Mouse (Mus musculus): ENCODE data around the gene Bcam. TPM values are rescaled to one million over a fixed set of nuclear protein-coding genes. Genes with fewer than 3 reads are reported as not detected.

Gene Bcam
- total RNA-seq (2012; rRNA removed) (2.6 and 3.2 TPM in 2 replicates), polyA plus RNA-seq (2012; ENCODE audit: insufficient read depth in 1 of 2, insufficient read length in 2 of 2, low read depth in 1 of 2, low replicate concordance in 2 of 2, missing spikeins in 1 of 2) (1 to 10 TPM in 1 of 2 experiments, not detected in 1; 8.1 TPM)

DNA sequence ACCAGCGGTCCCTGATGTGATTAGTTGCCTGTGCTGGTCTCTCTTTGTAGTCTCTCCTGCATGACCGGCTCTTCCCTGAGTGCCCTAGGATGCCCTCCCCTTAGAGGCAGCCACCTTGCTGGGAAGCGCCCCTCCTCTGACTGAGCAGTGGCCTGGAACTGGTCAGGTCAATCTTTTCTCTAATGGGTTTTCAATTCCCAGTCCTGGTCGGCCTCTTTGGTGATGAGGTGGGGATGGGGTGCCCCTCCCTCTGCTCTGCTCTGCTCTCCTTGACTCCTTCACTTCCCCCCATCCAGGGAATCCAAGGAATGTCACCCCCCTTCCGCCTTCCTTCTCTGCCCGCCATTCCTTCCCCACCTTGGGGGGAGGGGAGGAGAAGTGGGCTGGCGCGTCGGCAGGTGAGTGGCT is at the start of gene Bcam:
Gene Bcam, minus strand, starts transcription at position 33 of the 408 bp plus-strand sequence.
- H3K9me3 ChIP-seq (replicated peaks; ENCODE audit: insufficient read depth, low read length): no peaks in the 10 kb centered on the region
- no peak for DNase-seq (ENCODE audit: low read depth, low spot score)
- peaks cover 4 to 10% of the 10 kb centered on the region in 2 experiments; a peak in 3 of 4 replicates for H3K4me1 ChIP-seq (ENCODE audit: control insufficient read depth in 1 of 2, insufficient read depth in 2 of 2, low read length in 2 of 2)
- H3K79me2 ChIP-seq (ENCODE audit: control insufficient read depth, insufficient read depth, low read length, poor library complexity): no peaks in the 10 kb centered on the region
- H3K27ac ChIP-seq (ENCODE audit: control insufficient read depth, low read depth, low read length): no peak within 1 kb of the TSS
- H3K9ac ChIP-seq (ENCODE audit: control insufficient read depth, low read depth, low read length, poor library complexity, severe bottlenecking): peak within 1 kb of the TSS; percentile 68
- H3K4me3 ChIP-seq (ENCODE audit: control insufficient read depth in 1 of 2, insufficient read depth in 1 of 2, low read depth in 2 of 2, low read length in 2 of 2): peak within 1 kb of the TSS; percentile 52 to 84
- H3K27me3 ChIP-seq (ENCODE audit: control insufficient read depth in 1 of 2, insufficient read depth in 2 of 2, low read length in 2 of 2): no peaks in the 10 kb centered on the region; a peak in 1 of 4 replicates
- no peak for TF ChIP-seq JUND (IDR thresholded peaks at IDR 0.05; ENCODE audit: low read depth, low read length)
- TF ChIP-seq MAZ (IDR thresholded peaks at IDR 0.05; ENCODE audit: low read depth, low read length): no peak
- no peak for TF ChIP-seq ELF1 (IDR thresholded peaks at IDR 0.05; ENCODE audit: low read depth, low read length)
- TF ChIP-seq CHD1 (IDR thresholded peaks at IDR 0.05; ENCODE audit: low read depth, low read length): no peak
- no peak for TF ChIP-seq MAFK (IDR thresholded peaks at IDR 0.05; ENCODE audit: borderline replicate concordance, low read depth, low read length)
- TF ChIP-seq ZNF384 (IDR thresholded peaks at IDR 0.05; ENCODE audit: low read depth, low read length): no peak
- H3K36me3 ChIP-seq (ENCODE audit: control insufficient read depth in 1 of 2, insufficient read depth in 2 of 2, low read length in 2 of 2): no peaks in the 10 kb centered on the region

DNA sequence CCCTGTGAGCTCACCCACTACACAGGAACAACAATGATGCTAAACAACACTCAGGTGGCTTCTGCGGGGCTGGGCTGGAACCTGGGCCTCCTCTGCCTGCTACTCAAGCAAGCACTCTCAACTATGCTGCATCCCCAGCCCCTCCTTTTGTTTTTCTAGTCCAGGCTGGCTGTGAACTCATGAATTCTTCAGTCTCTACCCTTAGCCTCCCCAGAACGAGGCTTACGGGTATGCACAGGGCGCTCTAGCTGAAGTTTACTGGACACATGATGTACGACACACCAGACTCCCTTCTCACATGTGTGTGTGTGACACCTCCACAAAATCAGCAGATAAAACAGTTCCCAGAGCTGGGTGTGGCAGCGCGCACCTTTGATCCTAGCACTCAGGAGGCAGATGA is 48.1 kb upstream of the Bcam start:
- no peak overlapping the region for H3K4me3 ChIP-seq (ENCODE audit: control insufficient read depth in 1 of 2, insufficient read depth in 1 of 2, low read depth in 2 of 2, low read length in 2 of 2)
- no peak for TF ChIP-seq NRF1 (IDR thresholded peaks at IDR 0.05; ENCODE audit: insufficient read depth, low read depth, low read length, poor library complexity, severe bottlenecking)
- H3K9ac ChIP-seq (ENCODE audit: control insufficient read depth, low read depth, low read length, poor library complexity, severe bottlenecking): no peak overlapping the region
- H3K79me2 ChIP-seq (ENCODE audit: control insufficient read depth, insufficient read depth, low read length, poor library complexity): no peaks in the 10 kb centered on the region; the same call in 1 of the 2 replicates
- DNase-seq (ENCODE audit: low read depth, low spot score): no peak
- no peaks in the 10 kb centered on the region for H3K27me3 ChIP-seq (ENCODE audit: control insufficient read depth in 1 of 2, insufficient read depth in 2 of 2, low read length in 2 of 2)
- H3K36me3 ChIP-seq (ENCODE audit: control insufficient read depth in 1 of 2, insufficient read depth in 2 of 2, low read length in 2 of 2): peaks cover 0 to 5% of the 10 kb centered on the region in 2 experiments; a peak in 2 of 4 replicates
- no peaks in the 10 kb centered on the region for H3K9me3 ChIP-seq (replicated peaks; ENCODE audit: insufficient read depth, low read length)
- peaks cover 11 to 26% of the 10 kb centered on the region in 2 experiments for H3K4me1 ChIP-seq (ENCODE audit: control insufficient read depth in 1 of 2, insufficient read depth in 2 of 2, low read length in 2 of 2)
- no peak overlapping the region for H3K27ac ChIP-seq (ENCODE audit: control insufficient read depth, low read depth, low read length)

DNA sequence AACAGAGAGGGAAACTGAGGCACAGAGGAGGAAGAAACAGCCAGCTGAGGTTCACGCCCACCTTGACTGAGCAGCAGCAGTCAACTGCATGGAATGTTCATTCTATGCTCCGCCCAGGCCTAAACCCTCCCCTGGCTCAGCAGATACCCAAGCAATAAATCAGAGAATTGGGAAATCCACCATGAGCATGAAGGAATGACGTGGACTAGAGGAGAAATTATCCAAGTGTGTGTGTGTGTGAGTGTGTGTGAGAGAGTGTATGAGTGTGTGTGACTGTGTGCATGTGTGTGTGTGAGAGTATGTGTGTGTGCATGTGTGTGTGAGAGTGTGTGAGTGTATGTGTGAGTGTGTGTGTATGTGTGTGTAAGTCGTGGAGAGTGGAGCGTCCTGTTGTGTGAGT is 47.6 kb upstream of the Bcam start:
- Histone ChIP-seq H3K4me3 (ENCODE audit: control insufficient read depth in 1 of 2, insufficient read depth in 1 of 2, low read depth in 2 of 2, low read length in 2 of 2) (no peak overlapping the region), H3K27ac (ENCODE audit: control insufficient read depth, low read depth, low read length) (no peak overlapping the region), H3K79me2 (ENCODE audit: control insufficient read depth, insufficient read depth, low read length, poor library complexity) (no peaks in the 10 kb centered on the region; the same call in 1 of the 2 replicates), H3K9ac (ENCODE audit: control insufficient read depth, low read depth, low read length, poor library complexity, severe bottlenecking) (no peak overlapping the region), H3K27me3 (ENCODE audit: control insufficient read depth in 1 of 2, insufficient read depth in 2 of 2, low read length in 2 of 2) (no peaks in the 10 kb centered on the region), H3K4me1 (ENCODE audit: control insufficient read depth in 1 of 2, insufficient read depth in 2 of 2, low read length in 2 of 2) (peaks cover 13 to 26% of the 10 kb centered on the region in 2 experiments), H3K9me3 (replicated peaks; ENCODE audit: insufficient read depth, low read length) (no peaks in the 10 kb centered on the region), H3K36me3 (ENCODE audit: control insufficient read depth in 1 of 2, insufficient read depth in 2 of 2, low read length in 2 of 2) (peaks cover 0 to 7% of the 10 kb centered on the region in 2 experiments; a peak in 2 of 4 replicates)
- TF ChIP-seq ZMIZ1 (IDR thresholded peaks at IDR 0.05; ENCODE audit: low read depth, low read length) (no peak), EP300 (IDR thresholded peaks at IDR 0.05; ENCODE audit: low read depth in 1 of 2, low read length in 2 of 2) (no peak), CHD1 (IDR thresholded peaks at IDR 0.05; ENCODE audit: low read depth, low read length) (no peak)
- DNase-seq (ENCODE audit: low read depth, low spot score): no peak
